Mouse (Mus musculus): Measurements from ENCODE around the gene Cluh. TPM values are rescaled to one million over a fixed set of nuclear protein-coding genes. Genes with fewer than 3 reads are reported as not detected.

Cluh gene
- polyA plus RNA-seq, 1 experiment from 2014 or later = 10.8 TPM

Other genes with a start within 250 kb of the Cluh start
- gene Rap1gap2, start 38.6 kb upstream of the Cluh start, polyA plus RNA-seq (2014; fragmentation: Nextera tagmentation; extraction: Ambion mirVana) = 2.5 TPM in 2 replicates
- 1.1 and 1.6 TPM in 2 replicates for gene Ccdc92b, start 29.9 kb upstream of the Cluh start, polyA plus RNA-seq (2014; fragmentation: Nextera tagmentation; extraction: Ambion mirVana)
- 103 and 112 TPM in 2 replicates for gene Pafah1b1, start 75.2 kb downstream of the Cluh start, polyA plus RNA-seq (2014; fragmentation: Nextera tagmentation; extraction: Ambion mirVana)
- 48.5 and 51.8 TPM in 2 replicates for gene Mettl16, start 121.3 kb downstream of the Cluh start, polyA plus RNA-seq (2014; fragmentation: Nextera tagmentation; extraction: Ambion mirVana)
- gene Mnt, start 181.4 kb downstream of the Cluh start, polyA plus RNA-seq (2014; fragmentation: Nextera tagmentation; extraction: Ambion mirVana) = 3.7 and 4.5 TPM in 2 replicates
- 5.8 and 6.8 TPM in 2 replicates for gene Sgsm2, start 247.6 kb downstream of the Cluh start, polyA plus RNA-seq (2014; fragmentation: Nextera tagmentation; extraction: Ambion mirVana)
- 48.9 and 51.3 TPM in 2 replicates for gene Tsr1, start 248.6 kb downstream of the Cluh start, polyA plus RNA-seq (2014; fragmentation: Nextera tagmentation; extraction: Ambion mirVana)

Measured in midbrain, embryonic 11.5 days (tissue).